Mouse (Mus musculus) inflammation-experienced regulatory T-cells, adult 6 months (primary cell): Measurements from ENCODE around the gene Magi3. TPM values are rescaled to one million over a fixed set of nuclear protein-coding genes. Genes with fewer than 3 reads are reported as not detected.

Experiments
- ATAC-seq: one replicate; pipeline ENCODE4 v1.8.0; 2017
- polyA plus RNA-seq, 3 experiments: library from polyadenylated mRNA; unstranded; fragments of 100-300 nt; shearing (Covaris generic); gene quantifications; one replicate each; pipeline ENCODE4 v1.2.1; 2017

The Magi3 gene
- polyA plus RNA-seq = 1 to 10 TPM; 2.6 to 5.3 (median 3.2) TPM

DNA sequence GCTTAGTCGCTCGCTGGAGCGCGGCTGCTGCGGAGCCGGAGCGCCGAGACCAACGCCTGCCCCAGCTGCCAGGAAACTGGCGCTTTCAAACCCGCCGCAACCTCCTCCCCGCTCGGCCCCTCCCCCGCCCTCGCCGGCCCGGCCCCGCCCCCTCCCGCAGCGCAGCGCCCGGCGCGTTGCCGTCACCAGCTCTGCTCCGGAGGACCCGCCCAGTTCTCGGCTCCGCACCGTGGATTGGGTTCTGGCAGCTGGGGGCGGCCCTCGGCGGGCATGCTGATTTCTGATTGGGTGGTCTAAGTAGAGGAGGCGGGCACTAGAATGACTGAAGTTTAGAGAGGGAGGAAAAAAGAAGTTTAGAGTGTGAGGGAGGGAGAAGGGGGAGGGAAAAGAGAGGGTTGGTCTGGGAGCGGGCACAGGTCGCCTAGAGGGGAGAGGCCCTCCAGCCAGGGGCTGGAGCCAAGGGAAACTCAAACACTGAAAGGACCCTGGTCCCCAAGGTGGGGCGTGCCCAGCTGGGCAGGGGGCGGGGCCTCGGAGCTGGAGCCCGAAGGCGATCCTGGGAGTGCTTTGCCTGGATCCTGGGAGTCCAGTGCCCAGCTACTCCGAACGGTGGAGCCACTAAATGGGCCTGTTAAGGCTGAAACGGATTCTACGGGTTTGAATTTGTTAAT lies at the start of gene Magi3:
TSS of gene Magi3 (minus strand) at position 80 of the 671 bp plus-strand sequence.
- ATAC-seq = peak; percentile 96

DNA sequence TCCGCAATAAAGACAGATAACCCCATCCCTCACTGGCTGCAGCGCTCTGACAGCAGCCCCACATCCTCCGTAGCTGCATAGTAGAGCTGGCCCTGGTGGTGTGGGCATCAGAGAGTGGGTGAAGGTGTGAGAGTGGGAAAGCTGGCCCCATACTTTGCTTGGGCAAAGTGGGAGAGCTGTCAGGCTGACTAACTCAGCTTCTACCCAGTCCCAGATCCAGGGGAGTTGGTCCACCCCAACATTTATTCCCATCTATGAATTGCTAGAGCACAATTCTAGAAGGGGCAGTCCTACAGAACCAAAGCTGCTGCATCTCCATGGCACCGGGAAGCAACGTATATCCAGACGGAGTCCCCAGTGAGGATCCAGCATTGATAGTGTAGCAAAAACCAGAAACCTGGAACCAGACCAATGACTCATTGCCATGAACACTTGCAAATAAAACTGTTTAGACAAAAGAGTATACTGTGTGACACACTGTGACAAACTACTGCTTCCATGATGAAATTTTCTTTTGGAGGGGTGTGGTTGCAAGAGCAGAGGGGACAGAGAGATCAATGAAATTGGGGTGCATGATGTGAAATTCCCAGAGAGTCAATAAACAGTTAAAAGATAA lies 44.5 kb upstream of the Magi3 start:
- no peak for ATAC-seq

DNA sequence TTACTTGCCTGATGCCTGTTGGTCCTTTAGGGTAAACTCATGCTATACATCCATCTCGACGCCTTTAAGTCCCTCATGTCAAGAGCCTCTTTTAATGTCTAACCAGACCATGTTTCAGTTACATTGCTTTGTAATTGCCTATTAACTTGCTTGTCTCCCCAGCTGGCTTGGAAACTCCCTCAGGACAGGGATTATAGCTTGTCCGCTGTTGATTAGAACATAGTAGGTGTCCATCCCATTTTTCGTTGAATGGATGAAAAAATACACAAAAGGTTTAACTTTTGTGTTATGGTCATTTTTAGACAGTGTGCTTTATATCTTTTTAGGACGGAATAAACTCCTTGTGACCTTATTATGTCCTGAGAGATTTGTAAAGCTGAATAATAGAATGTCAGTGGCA lies 40.0 kb upstream of the Magi3 start:
- ATAC-seq = no peak

DNA sequence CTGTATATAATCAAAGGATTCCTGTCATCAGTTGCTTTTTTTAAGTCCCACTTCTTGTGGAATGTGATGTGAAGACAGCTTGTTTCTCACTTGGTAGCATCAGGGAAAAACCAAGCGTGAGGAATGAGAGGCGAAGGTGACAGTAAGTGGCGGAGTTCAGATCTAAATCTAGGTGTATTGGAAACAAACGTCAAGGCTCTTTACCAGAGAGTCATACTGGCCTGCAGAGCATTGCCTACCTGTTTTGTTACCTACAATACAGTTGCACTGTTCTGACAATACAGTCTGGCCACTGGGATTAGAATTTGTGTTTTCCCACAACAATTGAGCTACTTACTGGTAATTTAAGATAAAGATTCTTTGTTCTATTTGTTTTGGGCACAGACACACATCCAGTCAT lies 39.0 kb upstream of the Magi3 start:
- no peak for ATAC-seq

DNA sequence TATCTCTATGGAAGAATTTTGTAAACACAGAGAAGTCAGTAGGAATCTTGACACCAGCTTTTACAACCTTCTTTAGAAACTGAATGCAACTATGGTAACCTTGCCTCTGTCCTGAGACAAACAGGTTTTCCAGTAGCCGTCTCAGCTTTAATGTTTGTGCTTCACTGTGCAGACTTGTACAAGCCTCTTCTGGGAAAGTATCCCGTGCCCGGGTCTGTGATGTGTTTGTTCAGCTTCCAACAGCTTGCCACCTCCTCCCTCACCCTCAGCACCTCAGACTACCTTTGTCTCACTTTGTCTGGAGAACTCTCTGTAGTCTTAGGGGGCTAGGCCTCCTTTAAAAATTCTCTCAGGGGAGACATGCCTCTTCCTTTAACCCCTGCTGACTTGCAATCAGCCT lies 36.9 kb upstream of the Magi3 start:
- ATAC-seq = no peak

DNA sequence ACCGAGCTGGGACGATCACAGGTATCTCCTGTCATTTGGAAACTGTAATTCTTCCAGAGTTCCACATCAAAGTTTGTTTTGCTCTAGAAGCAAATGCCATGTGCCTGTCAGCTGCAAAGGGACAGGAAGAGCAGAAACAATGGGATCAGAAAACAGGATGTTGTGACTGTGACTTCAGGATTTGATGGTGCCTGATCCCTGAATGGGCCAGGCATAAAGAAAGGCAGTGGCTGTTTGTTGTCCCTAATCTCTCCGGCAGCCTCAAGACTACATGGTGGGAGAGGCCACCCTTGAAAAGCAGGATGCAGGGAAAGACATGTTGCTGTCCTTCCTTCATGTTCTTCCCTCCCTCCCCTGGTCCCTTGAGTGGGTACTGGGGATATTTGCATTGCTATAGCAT lies 33.6 kb upstream of the Magi3 start:
- no peak for ATAC-seq

DNA sequence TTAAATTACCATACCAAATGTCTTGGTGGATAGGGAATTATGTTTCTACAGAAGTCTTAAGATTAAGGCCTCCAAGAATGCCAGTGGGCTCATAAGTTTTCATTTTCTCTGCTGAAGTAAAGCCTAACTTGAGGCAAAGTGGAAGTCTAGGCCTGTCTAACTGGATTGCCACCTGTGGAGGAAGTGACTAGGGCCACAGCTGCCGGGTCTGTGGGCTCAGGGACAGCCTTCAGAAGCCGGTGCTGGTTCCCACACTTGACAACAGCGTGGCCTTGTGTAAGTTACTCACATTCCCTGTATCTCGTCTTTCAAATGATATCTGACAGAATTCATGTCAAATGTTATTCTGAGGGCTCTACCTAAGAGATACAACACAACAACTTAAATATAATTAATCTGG lies 27.7 kb upstream of the Magi3 start:
- ATAC-seq = no peak

DNA sequence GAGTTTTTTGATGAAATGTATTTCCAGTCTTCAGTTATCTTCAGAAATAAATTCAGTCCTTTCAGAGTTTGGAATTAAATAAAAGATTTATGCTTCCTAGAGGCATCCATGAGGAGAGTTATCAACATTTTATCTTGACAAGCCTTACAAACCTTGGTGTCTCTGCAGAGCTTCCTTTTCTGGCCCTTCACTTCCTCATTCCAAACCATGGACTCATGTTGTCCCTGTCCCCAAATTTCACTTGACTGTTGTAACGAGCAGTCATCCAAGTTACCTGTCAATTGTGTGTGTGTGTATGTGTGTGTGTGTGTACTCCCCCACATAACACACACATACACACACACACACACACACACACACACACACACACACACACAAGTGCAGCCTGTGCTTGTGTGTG lies 26.9 kb upstream of the Magi3 start:
- ATAC-seq = no peak

DNA sequence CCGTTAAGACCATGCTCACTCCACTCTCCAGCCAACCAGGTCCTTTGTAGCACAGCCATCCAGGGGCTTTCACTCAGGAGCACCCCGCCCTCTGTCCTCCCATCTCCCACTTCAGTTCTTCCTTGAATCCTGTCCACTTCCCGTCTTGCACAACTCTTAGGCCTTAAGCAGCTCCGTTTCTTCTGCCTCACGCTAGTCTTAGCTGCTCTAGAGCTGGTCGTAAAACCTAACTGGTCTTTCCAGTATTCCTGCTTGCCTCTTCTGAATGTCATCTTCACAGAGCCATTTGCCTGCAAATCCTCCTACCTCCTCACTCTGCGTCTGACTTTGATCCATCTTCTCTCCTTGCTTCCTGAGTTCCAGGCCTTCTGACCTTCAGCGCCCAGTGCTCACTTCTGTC lies 24.2 kb upstream of the Magi3 start:
- no peak for ATAC-seq

DNA sequence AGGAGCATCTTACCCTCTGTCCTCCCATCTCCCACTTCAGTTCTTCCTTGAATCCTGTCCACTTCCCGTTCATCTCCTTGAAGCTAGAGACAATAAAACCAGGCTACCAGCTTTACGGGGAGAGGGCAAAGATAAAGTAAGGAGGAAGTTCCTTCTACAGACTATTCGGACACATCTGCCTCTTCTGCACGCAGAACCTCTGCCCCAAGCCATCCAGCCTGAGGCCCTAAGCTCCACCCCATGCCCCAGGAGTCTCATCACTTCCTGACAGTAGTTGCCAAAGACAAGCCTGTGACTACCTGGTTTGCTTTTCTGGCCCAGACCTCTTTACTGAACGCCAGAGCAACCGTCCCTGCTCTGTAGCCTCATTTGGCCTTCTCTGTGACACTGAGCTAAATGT lies 23.8 kb upstream of the Magi3 start:
- ATAC-seq = no peak

DNA sequence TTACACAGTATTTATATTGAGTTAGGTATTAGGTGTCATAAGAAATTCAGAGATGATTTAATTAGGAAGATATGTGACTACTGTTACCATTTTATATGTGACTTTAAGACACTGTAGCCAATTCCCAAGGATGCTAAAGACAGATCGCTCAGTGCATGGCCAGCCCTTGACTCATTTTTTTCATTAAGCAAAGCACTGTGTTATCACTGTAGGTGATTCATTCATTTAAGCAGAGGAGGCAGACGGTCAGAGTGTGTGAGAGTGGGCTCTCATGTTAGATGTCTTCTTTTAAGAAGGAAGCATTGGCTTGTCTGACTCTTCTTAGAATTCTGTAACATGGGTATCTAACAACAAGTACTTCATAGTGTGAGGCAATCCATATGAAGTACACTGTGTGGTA lies 19.6 kb upstream of the Magi3 start:
- no peak for ATAC-seq

DNA sequence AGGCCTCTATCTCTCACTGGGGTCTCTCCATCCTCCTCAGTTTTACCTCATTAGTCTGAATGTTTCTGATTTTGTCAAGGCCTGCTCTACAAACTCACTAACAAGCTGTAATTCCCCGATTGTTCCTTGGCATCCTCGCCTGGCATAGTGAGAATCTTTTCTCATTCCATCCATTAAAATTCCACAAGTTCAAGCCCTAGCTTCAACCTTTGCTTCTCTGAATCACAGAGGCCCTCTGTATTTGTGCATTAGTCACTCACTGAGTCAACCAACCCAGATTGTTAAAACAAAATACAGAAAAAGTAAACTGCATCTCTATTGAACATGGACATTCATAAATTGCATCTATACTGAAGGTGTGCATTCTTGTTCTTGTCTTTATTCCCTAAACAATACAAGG lies 19.2 kb upstream of the Magi3 start:
- ATAC-seq = no peak

DNA sequence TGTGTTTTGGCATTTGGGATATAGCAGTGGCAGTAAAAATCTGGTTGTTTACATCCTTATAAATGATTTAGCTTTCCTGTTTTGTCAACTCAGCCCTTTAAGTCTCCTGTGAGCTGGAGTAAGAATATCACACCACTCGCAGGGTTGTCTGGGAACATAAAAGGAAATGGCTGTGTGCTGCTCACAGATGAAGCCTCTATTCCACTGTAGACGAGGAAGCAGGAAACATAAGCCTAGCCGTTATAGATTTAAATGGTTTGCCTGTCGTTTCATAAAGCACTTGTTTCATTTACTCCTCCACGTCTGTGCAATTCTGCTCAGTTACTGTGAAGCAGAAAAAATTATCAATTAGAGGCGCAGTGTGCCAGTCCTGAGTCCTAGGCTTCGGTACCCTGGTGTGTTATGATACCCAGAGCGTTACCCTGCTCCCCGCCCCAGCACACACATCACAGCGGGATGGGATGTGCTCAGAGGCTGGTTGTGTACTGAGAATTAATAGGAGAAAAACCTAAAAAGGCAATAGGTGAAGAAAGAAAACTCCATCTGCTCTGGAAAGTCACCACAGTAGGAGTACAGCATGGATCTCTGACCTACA lies 17.8 kb upstream of the Magi3 start:
- ATAC-seq = no peak

DNA sequence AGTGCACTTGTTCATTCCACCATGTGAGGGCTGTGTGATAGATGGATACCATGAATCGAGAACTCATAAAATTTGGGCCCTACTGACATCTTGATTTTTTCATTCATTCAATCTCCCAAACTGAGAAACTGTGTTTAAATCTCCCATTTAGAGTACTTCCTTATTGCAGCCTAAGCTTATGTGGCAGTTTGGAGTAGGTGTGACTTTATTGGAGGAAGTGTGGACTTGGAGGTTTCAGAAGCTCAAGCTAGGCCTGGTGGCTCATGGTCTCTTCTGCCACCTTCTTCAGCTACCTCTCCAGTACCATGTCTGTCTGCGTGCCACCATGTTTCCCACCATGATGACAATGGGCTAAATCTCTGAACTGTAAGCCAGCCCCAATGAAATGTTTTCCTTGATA lies 15.9 kb upstream of the Magi3 start:
- no peak for ATAC-seq

DNA sequence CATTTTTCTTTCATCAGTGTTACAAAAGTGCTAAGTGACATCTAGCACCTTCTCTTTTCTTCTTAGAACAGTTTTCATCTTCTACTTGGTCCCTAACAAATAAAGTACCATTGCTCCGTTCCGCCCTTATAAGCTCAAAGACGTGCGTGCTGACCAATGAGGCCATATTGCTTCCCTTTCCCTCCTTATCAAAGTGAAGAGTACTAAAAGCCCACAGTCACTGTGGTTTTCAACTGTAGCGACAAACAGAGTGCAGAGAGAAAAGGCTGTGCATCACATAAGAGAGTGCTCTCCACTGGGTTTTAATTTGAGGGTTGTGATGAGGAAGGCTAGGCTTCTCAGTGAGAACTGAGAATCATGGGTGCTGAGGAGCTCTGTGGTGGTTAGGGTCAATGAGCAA lies 14.9 kb upstream of the Magi3 start:
- ATAC-seq = no peak

DNA sequence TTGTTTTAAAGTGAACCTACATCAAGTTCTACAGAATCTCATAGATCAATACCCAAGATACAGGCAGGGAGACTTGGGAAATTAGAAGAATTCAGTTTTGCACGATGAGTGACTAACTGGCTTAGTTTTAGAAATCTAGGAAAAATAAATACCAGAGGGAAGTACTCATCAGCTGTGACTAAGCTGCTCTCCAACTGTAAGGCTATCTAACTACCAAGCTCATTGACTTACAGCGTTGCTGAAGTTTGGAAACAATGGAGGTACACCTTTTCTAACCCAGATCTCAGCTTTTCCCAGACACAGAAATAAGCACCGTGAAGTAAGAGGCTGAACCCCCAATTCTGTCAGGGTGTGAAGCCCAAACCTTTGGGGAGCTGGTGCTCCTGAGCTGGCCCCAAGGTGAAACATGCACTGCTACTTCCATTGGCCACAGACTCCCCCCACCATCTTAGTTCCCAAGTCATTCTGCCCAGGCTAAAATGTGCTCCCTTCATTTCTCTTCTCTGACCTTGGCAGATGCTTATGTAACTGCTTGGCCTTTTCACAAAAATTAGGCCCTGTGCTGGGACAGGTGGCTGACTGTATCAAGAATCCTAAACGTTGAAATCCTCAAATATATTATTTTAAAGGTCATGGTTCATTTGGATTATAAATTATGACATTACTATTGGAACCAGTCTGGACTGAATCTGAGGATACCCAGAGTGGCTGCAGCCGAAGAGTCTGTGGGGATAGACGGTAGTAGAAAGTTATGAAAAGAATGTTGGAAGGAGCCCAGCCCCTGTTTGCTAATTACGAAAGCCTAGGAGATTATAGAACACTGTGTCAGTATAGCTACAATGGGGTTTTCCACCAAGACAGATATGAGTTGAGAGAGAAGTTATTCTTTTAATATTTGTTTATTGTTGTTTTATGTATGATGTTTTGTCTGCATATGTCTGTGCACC lies 13.5 kb upstream of the Magi3 start:
- no peak for ATAC-seq

DNA sequence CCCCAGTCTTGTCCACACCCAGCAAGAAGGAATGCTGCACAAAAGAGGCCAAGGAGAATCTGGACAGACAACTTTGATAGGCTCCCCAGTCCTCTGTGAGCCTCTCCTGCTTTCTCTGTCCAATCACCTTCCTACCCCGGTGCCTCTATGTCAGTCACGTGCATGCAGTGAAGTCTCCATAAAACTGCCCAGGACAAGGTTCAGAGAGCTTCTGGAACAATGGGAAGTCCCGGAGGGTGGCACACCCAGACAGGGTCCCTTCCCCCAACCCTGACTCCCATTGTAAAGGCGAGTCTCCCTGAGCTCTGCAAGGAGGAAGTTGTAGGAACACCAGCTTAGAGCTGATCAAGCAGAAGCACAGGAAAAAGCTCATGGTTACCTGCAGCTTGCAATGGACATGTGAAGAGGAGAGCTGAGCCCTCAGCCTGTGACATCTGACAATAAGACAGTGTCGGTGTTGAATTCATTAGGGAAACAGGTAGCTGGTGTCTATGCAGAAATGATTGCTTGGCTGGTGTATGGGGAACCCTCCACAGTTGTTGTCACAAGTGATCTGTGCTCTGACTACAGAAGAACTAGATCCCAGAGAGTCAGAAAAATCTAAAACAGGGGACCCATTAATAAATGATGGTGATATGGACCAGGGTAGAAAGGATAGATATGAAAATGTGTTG lies 7.4 kb upstream of the Magi3 start:
- no peak for ATAC-seq

DNA sequence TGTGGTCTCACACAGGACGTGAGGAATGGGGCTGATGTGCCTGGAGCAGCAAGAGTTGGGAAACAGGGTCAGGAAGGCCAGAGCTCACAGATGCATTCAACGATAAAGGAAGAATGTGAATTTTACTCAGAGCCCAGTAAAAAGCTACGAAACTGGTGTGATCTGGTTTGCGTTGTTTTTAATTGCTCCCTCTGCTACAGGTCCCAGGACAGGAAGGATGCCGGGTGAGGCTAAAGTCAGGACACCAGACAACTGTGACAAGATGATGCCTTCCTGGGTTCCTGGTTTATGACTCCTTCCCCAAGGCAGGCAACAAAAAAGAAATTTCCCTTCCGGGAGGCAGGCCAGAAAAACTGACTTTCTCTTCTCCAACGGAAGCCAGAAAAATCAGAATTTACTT lies 6.6 kb upstream of the Magi3 start:
- no peak for ATAC-seq

DNA sequence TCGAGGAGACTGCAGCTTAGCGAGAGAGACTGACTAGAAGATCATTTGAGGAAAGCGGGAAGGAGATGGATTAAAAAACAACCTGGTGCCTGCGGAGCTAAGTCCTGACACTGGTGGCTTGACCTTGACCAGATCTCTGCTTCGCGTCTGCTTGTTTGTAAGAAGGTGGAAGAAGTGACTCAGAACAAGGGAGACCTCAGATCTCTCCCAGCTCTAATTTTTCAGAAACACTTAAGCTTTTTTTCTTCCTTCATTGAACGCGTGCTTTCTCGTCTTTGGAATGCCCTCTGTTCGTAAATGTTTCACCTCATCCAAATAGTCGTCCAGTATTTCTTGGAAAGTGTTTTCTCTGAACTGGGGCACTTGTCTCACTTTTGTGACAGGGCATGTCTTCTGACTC lies 982 bp upstream of the Magi3 start:
- no peak for ATAC-seq

DNA sequence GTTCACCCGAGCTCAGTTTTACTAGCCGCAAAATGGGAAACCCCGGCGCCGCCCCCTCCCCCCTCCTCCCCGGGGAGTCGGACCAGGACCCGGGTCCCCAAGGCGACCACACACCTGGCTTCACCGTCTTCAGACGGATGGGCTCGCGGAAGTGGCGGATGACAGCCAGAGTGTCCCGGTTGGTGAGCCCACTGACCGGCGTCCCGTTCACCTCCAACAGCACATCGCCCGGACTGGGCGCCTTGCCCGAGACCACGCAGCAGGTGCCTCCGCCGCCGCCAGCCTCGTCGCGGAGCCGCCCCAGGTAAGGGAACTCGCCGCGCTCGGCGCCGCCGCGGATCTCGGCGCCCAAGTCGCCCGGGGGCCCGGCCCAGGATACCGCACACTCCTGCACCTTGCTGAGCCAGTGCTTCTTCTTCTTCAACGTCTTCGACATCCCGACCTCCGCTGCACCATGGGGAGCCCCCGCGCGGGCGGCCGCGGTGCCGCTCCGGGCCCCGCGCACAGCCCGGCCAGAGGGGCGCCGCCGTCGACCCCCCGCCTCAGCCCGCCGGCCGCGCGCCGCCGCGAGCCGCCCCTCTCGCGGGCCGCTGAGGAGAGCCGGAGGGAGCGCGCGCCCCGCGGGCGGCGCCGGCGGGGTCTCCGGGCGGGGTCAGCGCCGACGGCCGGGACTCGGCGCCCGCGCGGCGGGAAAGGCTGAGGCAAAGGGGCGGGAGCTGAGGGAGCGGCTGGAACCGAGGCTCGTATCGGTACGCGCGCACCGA lies 461 bp downstream of the Magi3 start:
- ATAC-seq = peak; percentile 20

DNA sequence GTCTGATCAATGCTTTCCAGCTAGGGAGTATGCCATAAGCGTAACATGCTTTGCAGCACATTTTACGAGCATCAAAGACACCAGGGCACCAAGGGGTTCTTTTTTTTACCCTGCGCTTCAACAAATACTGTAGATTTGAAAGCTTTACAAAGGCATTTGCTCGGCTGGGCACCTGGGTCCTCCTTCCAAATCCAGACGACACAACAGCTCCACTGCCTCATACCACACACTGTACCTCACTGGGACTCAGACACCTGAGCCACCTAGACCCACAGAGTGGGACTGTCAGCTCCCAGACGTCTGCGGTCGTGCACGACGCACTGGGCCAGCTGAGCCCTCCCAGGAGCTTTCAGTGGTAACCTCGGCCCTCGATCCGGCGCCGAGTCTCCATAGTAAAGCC lies 1.2 kb downstream of the Magi3 start:
- ATAC-seq = no peak

DNA sequence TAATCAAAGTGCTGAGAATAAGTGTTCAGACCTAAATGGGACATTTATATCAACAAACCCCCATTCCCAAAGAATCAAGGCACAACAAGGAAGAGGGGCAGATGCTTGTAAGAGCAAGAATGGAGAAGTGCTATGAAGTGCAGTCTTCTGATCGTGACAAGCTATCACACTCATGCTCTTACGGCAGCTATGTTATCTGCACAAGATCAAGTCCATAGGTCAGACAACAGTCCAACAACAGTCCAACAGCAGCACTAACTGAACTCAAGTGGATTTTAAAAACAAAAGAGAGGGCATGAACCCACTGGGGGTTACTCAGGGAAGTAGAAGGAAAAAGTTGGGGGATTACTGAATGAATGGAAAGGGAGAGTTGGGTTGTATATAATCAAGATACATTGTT lies 30.4 kb downstream of the Magi3 start:
- no peak for ATAC-seq
